Mouse (Mus musculus) ES-E14 (cell line): ENCODE data around the gene Tmem120b.

Source experiments
- CHD2 ChIP-seq: IDR thresholded peaks from 2 replicates; pipeline ENCODE4 v1.6.1; 2014; ENCODE audit warnings: mild to moderate bottlenecking, low read depth, low read length, inconsistent platforms
- HCFC1 ChIP-seq: IDR thresholded peaks from 2 replicates; pipeline ENCODE4 v1.6.1; 2012; ENCODE audit warnings: low read length, inconsistent platforms, borderline replicate concordance; ENCODE audit not compliant: insufficient read depth
- MAFK ChIP-seq: IDR thresholded peaks from 2 replicates; pipeline ENCODE4 v1.6.1; 2014; ENCODE audit warnings: mild to moderate bottlenecking, low read depth, low read length, inconsistent platforms; ENCODE audit not compliant: insufficient read depth
- ZC3H11A ChIP-seq: IDR thresholded peaks from 2 replicates; pipeline ENCODE4 v1.6.1; 2012; ENCODE audit warnings: low read depth, mild to moderate bottlenecking, inconsistent platforms, low read length, borderline replicate concordance
- ZNF384 ChIP-seq: IDR thresholded peaks from 2 replicates; pipeline ENCODE4 v1.6.1; 2012; ENCODE audit warnings: low read depth, low read length, inconsistent platforms

- TF ChIP-seq ZC3H11A, result no peak
- no peak for TF ChIP-seq HCFC1
- TF ChIP-seq MAFK, result no peak
- no peak for TF ChIP-seq ZNF384
- no peak for TF ChIP-seq CHD2
Measured at GRCm38 (mm10) chr5:123088784-123089183, 20.6 kb downstream of the Tmem120b start.
